Mouse (Mus musculus) layer of hippocampus, adult 9-11 months (tissue): ENCODE measurements at regions not wholly inside any gene's neighbourhood (a gene's known extent, or its start where the extent isn't known, plus 50 kb on each side); places are given as distances from the start of the nearest gene placed in this dataset.
"Not testable (repeated sequence)": the region's sequence is repeated elsewhere in the genome, so short reads cannot be mapped to it uniquely, and the experiment has no call there.

ENCODE experiments used
- DNase-seq: peaks from one replicate; pipeline ENCODE4 v3.0.0; 2022

GRCm38 (mm10) chr11:12913401-12913800 lies 448.6 kb upstream of the Cobl start:
- DNase-seq = not testable (repeated sequence)

GRCm38 (mm10) chr11:12873712-12874111 lies 409.0 kb upstream of the Cobl start:
- DNase-seq = no peak

GRCm38 (mm10) chr11:12872802-12873201 lies 408.0 kb upstream of the Cobl start:
- DNase-seq = no peak

- no peak for DNase-seq
These were observed 407.6 kb upstream of the Cobl start for GRCm38 (mm10) chr11:12872399-12872798.

- no peak for DNase-seq
These were observed 402.8 kb upstream of the Cobl start for GRCm38 (mm10) chr11:12867541-12867940.

GRCm38 (mm10) chr11:12865034-12865620 lies 400.4 kb upstream of the Cobl start:
- DNase-seq = no peak

GRCm38 (mm10) chr11:12859344-12859930 lies 394.7 kb upstream of the Cobl start:
- DNase-seq = no peak

GRCm38 (mm10) chr11:12858274-12858884 lies 393.6 kb upstream of the Cobl start:
- DNase-seq = no peak

GRCm38 (mm10) chr11:12857358-12858199 lies 392.8 kb upstream of the Cobl start:
- no peak for DNase-seq

GRCm38 (mm10) chr11:12847793-12848192 lies 383.0 kb upstream of the Cobl start:
- no peak for DNase-seq

- peak; percentile 8 for DNase-seq
These were observed 379.1 kb upstream of the Cobl start for GRCm38 (mm10) chr11:12843631-12844423.

- no peak for DNase-seq
These were observed 376.6 kb upstream of the Cobl start for GRCm38 (mm10) chr11:12841393-12841792.

GRCm38 (mm10) chr11:12837920-12838319 lies 373.2 kb upstream of the Cobl start:
- DNase-seq = no peak

GRCm38 (mm10) chr11:12837387-12837786 lies 372.6 kb upstream of the Cobl start:
- no peak for DNase-seq

- peak; percentile 6 for DNase-seq
These were observed 371.6 kb upstream of the Cobl start for GRCm38 (mm10) chr11:12836387-12836786.

- DNase-seq = no peak
These were observed 347.3 kb upstream of the Cobl start for GRCm38 (mm10) chr11:12812021-12812420.

- peak; percentile 76 for DNase-seq
These were observed 346.5 kb upstream of the Cobl start for GRCm38 (mm10) chr11:12810949-12811881.
